Mouse (Mus musculus) lung, postnatal 14 days (tissue): ENCODE data around the gene Cntn5.

ENCODE experiments used
- DNase-seq: peaks from one replicate; pipeline ENCODE4 v3.0.0; 2021

The Cntn5 gene

DNA sequence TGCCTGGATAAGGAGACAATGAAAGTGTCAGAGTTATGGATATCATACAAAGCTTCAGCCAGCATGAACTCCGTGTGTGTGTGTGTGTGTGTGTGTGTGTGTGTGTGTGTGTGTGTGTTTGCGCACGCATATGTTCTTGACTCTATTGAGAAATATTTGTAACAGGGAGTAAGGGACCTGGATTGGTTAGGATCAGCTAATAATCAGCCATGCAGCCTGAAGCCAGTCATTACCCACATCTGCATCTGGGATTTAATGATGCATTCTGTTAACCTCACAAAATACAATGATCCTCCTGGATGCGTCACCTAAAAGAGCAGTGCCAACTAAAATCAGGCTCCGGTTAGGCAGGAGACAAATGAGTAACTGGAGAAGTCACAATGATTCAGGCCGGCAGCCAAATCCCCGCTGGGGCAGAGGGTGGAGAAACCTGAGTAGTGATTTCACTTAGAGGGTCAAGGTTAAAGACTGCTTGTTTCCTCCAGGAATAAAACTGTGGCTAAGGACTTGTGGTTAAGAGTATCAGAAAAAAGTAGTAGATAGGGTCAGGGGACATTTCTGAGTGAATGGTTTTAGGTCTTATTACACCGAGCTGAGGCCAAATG, 1021.7 kb downstream of the Cntn5 start:
- no peak for DNase-seq

GRCm38 (mm10) chr9:9872112-9873035, 1032.2 kb downstream of the Cntn5 start:
- DNase-seq: no peak

DNA sequence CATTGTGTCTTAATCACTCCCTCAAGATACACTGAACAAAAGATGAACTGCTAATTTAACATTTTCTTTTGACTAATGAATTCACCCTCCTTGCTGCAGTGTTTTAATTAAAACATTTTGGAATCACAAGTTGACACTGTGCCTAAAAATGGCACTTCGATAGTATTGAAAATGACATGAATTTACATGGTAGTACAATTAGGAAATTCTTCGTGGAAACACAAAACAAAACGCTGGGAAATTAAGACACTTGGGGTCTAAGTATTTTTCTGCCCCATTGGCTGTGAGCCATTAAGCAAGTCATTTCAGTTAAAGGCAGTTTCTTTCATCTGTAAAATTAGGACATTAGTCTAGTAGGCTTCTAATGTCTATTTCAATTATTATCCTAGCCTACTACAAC, 1043.9 kb downstream of the Cntn5 start:
- DNase-seq: no peak

DNA sequence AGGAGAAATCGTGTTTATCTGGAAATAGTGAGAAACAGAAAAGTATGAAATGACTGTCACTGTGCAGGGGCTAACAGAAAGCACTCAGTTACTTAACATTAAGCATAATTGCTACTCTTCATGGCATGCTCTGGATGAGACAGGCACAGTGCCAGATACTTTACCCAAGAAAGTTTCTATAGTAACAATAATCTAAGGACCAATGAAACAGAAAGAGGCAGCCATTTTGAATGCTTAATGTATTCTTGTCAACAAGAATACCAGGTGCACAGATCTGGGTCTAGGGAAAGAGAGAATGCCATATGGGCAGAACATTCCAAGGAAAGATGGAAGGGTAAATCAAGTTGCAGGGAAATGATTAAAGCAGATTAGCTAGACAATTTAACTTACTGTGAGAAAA, 1045.3 kb downstream of the Cntn5 start:
- no peak for DNase-seq

DNA sequence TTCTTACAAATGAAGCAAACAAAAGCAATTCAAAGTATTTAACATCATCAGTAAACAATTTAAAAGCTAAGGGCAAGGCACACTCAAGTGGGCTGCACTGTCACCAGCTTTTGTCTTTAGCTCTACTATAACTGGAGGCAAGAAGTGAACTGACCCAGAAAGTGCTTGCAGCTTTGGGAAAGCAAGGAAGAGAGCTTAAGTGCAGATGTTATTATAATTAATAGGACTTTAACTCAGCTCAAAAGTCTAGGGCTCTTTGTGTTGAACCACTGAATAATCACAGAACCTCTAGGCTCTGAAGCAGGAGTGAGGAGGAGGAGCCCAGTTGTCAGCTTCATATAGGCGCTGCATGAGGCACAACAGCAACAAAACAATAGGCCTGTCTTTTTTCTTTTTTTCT, 1049.8 kb downstream of the Cntn5 start:
- no peak for DNase-seq

GRCm38 (mm10) chr9:9830231-9830630, 1074.3 kb downstream of the Cntn5 start:
- DNase-seq: no peak

DNA sequence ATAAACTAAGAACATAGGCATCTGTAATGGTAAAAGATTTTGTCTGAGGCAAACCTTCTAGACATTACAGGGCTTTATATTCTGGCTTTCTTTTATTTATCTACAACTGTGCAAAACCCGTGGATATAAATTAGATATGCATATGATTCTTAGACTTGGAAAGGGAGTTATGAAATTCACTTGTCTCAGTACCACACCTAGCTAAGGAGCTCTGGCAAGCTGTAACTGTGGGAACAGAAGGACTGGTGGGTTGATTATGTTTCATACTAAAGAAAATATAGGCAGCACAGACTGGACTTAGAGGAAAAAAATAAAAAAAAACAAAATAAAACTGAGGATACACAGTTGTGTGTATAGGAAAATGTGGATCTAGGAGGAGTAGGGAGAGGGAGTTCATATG, 1084.6 kb downstream of the Cntn5 start:
- no peak for DNase-seq

GRCm38 (mm10) chr9:9817477-9817876, 1087.1 kb downstream of the Cntn5 start:
- DNase-seq: no peak

GRCm38 (mm10) chr9:9799546-9799945, 1105.0 kb downstream of the Cntn5 start:
- no peak for DNase-seq

GRCm38 (mm10) chr9:9783680-9784079, 1120.9 kb downstream of the Cntn5 start:
- DNase-seq: no peak

GRCm38 (mm10) chr9:9781157-9781884, 1123.3 kb downstream of the Cntn5 start:
- no peak for DNase-seq

DNA sequence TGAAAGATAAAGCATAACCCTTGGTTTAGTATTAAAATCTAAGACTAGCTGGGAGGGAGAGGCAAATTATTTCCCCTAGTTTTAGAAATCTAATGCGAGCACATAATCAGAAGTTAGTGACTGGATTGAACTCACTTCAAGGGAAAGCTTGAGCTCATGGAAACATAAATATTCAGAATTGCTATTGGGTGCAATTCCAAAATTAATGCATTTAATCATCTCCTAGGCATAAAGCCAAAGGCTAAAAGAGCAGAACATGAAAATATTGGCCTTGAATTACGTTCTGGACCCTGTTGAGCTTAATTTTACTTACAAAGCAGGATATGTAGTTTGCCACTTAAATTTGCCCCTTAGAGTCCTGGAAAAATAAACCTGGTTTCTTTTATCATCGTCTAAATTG, 1124.9 kb downstream of the Cntn5 start:
- DNase-seq: no peak

- DNase-seq: no peak
Measured at GRCm38 (mm10) chr9:9770777-9771176, 1133.8 kb downstream of the Cntn5 start.

DNA sequence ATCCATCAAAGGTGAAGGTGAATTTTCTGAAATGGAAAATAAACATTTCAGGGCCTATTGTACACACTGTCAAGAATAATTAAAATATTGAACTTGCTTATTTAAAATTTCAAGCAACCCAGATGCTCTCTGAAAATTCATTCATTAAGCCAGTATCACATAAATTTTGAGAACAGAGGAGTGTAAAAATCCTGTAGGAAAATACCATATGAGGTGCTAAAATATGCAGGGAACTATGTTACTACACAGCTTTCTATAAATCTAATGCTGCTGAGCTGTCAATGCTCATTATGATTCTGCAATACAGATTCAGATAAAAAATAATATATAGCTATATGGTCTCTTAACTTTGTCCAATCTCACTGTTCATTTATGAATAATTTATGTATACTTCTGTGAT, 1134.9 kb downstream of the Cntn5 start:
- no peak for DNase-seq

GRCm38 (mm10) chr9:9718145-9718544, 1186.4 kb downstream of the Cntn5 start:
- DNase-seq: no peak

DNA sequence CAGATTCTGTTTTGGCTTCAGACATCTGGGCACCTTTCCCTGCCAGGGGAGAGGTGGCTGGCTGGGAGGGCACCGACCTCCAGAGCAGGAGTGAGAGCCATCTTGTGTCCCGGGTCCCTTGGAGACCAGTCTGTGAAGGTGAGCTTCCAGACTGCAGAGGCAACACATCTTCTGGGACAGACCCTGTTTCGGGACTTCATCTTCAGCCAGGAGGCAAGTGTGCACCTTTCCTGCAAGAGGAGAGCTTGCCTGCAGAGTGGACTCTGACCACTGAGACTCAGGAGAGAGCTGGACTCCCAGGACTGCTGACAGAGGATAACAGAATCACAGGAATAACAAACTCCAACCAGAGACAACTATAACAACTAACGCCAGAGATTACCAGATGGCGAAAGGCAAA, 1195.9 kb downstream of the Cntn5 start:
- no peak for DNase-seq

- DNase-seq: no peak
Measured at GRCm38 (mm10) chr9:9707766-9708165, 1196.8 kb downstream of the Cntn5 start.

DNA sequence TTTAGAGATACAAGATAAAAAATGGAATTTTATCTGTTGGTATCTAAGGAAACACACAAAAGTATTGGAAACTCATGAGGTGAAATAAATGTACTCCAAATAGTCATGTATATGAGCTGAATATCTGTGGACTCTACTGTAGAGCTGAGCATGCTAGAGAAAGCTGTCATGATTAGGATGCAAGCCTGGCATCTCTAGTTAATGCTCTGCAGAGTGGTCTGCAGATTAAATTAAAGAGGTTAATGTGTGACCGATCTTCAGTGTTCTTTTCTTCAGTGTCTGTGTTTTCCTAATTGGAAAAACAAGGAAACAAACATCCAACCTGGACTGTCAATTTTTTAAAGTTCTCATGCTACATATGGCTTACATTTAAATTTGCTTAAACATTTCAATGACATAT, 1199.4 kb downstream of the Cntn5 start:
- DNase-seq: no peak

- no peak for DNase-seq
Measured at GRCm38 (mm10) chr9:9696636-9697035, 1207.9 kb downstream of the Cntn5 start.

DNA sequence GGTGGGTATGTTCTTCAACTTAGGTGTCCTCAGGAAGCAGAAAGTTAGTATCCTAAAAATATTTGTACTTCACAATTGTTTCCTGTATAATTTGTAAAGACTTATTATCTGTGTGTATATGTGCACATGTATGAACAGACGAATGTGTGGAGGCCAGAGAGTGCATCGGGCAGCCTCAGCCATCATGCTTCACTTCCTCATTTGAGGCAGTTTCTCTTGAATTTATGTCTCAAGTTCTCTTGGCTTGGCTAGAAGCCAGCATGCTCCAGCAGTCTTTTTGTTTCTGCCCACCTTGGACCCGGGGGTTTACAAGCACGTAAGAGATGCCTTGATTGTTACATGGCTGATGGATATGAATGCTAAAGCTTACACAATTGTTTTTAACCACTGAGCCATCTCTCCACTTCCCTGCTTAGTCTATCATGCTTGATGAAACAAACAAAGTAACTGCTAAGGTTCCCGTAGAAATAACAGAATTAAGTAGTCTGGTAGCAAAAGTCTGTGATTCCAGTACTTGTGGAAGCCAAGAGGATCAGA, 1222.2 kb downstream of the Cntn5 start:
- no peak for DNase-seq

DNA sequence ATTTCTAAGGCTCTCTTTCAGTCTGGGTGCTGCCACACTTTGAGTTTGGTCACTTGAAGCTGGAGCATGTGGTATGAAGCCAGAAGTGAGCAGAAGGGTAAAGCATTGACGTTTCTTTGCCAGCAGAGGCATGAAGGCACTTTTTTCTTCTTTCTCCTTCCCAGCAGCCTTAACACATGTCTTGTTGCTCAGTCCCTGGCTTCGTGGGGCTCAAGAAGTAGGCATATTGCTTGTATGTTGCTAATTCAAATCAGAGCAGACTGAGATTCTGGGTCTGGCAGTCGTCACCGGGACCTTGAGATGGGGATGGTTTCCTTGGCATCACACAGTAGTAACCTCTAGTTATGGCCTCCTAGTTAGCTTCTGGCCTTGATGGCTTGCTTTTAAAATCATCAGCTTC, 1228.5 kb downstream of the Cntn5 start:
- DNase-seq: no peak

- DNase-seq: no peak
Measured at GRCm38 (mm10) chr9:9674531-9674930, 1230.0 kb downstream of the Cntn5 start.

DNA sequence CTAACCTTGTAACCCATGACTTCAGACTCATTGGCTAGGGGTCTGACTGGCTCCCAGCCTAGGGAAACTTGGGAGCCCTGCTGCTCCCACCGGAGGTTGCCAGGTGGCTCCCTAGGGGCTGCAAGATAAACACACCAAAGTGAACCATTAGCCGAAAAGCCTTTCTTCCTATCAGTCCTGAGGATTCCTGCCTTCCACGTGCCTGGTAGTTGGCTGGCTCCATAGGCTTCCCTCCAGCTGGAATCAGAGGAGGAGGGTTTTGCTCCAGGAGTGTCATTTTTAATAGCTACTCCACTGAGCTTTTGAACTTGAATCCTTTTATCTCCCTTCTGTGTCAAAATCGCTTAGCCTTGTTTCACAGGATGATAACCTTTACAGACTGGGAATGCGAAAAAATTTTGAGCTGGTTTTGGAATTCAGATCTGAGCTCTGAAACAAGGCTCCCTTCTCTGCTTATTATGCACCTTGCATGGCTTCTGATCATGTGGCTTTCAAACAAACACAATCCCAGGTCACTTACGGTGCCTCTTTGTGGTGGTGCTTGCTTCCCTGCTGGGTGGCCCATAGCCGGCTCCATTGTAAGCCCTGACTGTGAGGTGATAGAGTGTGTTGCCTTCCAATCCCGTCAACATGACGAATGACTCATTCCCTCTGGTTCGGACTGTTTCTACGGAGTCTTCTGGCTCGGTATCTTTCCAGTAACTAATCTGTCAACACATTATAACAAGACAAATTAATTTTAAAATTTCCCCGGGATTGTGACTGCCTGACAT, 1231.1 kb downstream of the Cntn5 start:
- no peak for DNase-seq
